Comparison of ENCODE assay signal across 13 mouse cellular contexts in the genomic region with DNA sequence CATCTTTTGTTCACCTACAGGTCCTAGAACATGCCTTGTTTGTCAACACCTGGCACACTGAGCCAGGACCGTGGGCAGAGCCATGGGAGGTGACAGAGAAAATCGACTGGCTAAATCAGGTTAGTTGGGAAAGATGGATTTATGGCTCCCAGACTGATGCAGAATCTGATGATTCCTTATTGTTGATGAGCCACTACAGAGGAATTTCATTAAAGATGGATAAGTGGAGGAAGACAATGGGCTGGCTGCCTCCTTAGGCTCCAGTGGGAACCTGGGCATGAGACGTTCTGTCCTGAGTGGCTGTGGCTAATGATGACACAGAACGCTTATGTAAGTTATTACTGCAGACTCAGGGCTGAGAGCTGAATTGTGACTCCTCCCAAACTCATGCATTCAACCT. TPM values are rescaled to one million over a fixed set of nuclear protein-coding genes. Genes with fewer than 3 reads are reported as not detected.
DNase-seq lines count a peak whose midpoint lies in the region; ATAC-seq and TF ChIP-seq lines count a peak whose summit lies in the region.
"Had no signal": no experiment of that assay in that cellular context is flagged by ENCODE, and none has a peak within 500 bp of the region (broad histone marks: within the 10 kb centered on the region; RNA-seq: fewer than 3 reads in every experiment).

No protein-coding gene starts in this region.

- no peak for ATAC-seq in heart, embryonic 16.5 days (replicated peaks; ENCODE audit: extremely low read depth, insufficient read depth, low FRiP score)
- ATAC-seq in liver, postnatal 0 days, result no peak
- no peak for ATAC-seq in liver, embryonic 12.5 days
- ATAC-seq in embryonic facial prominence, embryonic 15.5 days (ENCODE audit: insufficient number of reproducible peaks, low FRiP score, low TSS enrichment, low read depth), result no peak
- no peak for ATAC-seq in forebrain, embryonic 14.5 days

- H3K36me3 ChIP-seq in heart, embryonic 16.5 days (ENCODE audit: control insufficient read depth, insufficient read depth), result peaks cover 3% of the 10 kb centered on the region; the same call in 1 of the 2 replicates
- H3K36me3 ChIP-seq in liver, postnatal 0 days (replicated peaks; ENCODE audit: insufficient read depth, low read length), result no peaks in the 10 kb centered on the region
- H3K36me3 ChIP-seq in liver, embryonic 12.5 days, result no peaks in the 10 kb centered on the region
- no peaks in the 10 kb centered on the region for H3K36me3 ChIP-seq in embryonic facial prominence, embryonic 15.5 days
- H3K36me3 ChIP-seq in forebrain, embryonic 14.5 days (ENCODE audit: control insufficient read depth, insufficient read depth, low read length), result no peaks in the 10 kb centered on the region
- H3K36me3 ChIP-seq: G1E; hindbrain, embryonic 12.5 days; stomach, embryonic 15.5 days had no signal

- intact Hi-C loops in heart, postnatal 25 days (cut with DNase I), result no loop called here

- no peaks in the 10 kb centered on the region for H3K27me3 ChIP-seq in heart, embryonic 16.5 days (ENCODE audit: control insufficient read depth, insufficient read depth, low read length)
- H3K27me3 ChIP-seq in liver, postnatal 0 days (ENCODE audit: insufficient read depth, low read length), result no peaks in the 10 kb centered on the region
- H3K27me3 ChIP-seq in liver, embryonic 12.5 days (replicated peaks), result 0 out of 2 replicates have a peak, but pooled peaks cover 4% of the 10 kb centered on the region
- H3K27me3 ChIP-seq in embryonic facial prominence, embryonic 15.5 days, result no peaks in the 10 kb centered on the region
- no peaks in the 10 kb centered on the region for H3K27me3 ChIP-seq in forebrain, embryonic 14.5 days (replicated peaks; ENCODE audit: control insufficient read depth, insufficient read depth, low read length)
- H3K27me3 ChIP-seq: heart, embryonic 13.5 days; stomach, embryonic 15.5 days had no signal

- no peak for DNase-seq in heart, postnatal 25 days (ENCODE audit: low spot score)
- no peak for DNase-seq in liver, postnatal 0 days
- no peak for DNase-seq in forebrain, embryonic 14.5 days (ENCODE audit: low spot score)
- no peak for DNase-seq in frontal cortex, adult 2 months (ENCODE audit: extremely low spot score in 1 of 2, low spot score in 1 of 2)
- DNase-seq: retina, postnatal 1 day; thymus, postnatal 4 days had no signal

- no peak for TF ChIP-seq CTCF in liver, postnatal 0 days (IDR thresholded peaks at IDR 0.05; ENCODE audit: low read depth)

- no peak for TF ChIP-seq EP300 in liver, postnatal 0 days (IDR thresholded peaks at IDR 0.05; ENCODE audit: low read depth)

- peak overlapping the region; percentile 61 for H3K27ac ChIP-seq in heart, embryonic 16.5 days (ENCODE audit: low read length)
- peak overlapping the region; percentile 73 for H3K27ac ChIP-seq in liver, postnatal 0 days (ENCODE audit: low read depth)
- H3K27ac ChIP-seq in liver, embryonic 12.5 days, result no peak overlapping the region
- peak overlapping the region; percentile 77 for H3K27ac ChIP-seq in embryonic facial prominence, embryonic 15.5 days (replicated peaks)
- no peak overlapping the region for H3K27ac ChIP-seq in forebrain, embryonic 14.5 days (ENCODE audit: low read depth, low read length)
- H3K27ac ChIP-seq: heart, embryonic 13.5 days; hindbrain, embryonic 12.5 days had no signal

- H3K9me3 ChIP-seq in heart, embryonic 16.5 days (replicated peaks; ENCODE audit: control insufficient read depth, low read length), result peaks cover 8% of the 10 kb centered on the region
- peaks cover 9% of the 10 kb centered on the region; the same call in 1 of the 2 replicates for H3K9me3 ChIP-seq in liver, postnatal 0 days (ENCODE audit: low read length)
- H3K9me3 ChIP-seq in liver, embryonic 12.5 days (replicated peaks), result peaks cover 3% of the 10 kb centered on the region; the same call in 1 of the 2 replicates
- H3K9me3 ChIP-seq in embryonic facial prominence, embryonic 15.5 days (replicated peaks), result peaks cover 4% of the 10 kb centered on the region
- peaks cover 4% of the 10 kb centered on the region for H3K9me3 ChIP-seq in forebrain, embryonic 14.5 days (replicated peaks; ENCODE audit: control insufficient read depth, low read length)
- H3K9me3 ChIP-seq: stomach, embryonic 15.5 days had no signal

- no peak overlapping the region for H3K9ac ChIP-seq in heart, embryonic 16.5 days (ENCODE audit: low read length)
- H3K9ac ChIP-seq in liver, postnatal 0 days (replicated peaks), result no peak overlapping the region
- H3K9ac ChIP-seq in liver, embryonic 12.5 days, result no peak overlapping the region
- no peak overlapping the region for H3K9ac ChIP-seq in embryonic facial prominence, embryonic 15.5 days
- H3K9ac ChIP-seq in forebrain, embryonic 14.5 days (ENCODE audit: low read length), result no peak overlapping the region
- H3K9ac ChIP-seq: heart, embryonic 13.5 days; hindbrain, embryonic 12.5 days; stomach, embryonic 15.5 days had no signal

- whole genome bisulfite sequencing in heart, embryonic 16.5 days, result 70% methylated on average over 4 of the region's 4 CpGs
- 81% methylated on average over 4 of the region's 4 CpGs for WGBS in liver, postnatal 0 days (ENCODE audit: insufficient replicate concordance)
- 68% methylated on average over 4 of the region's 4 CpGs for WGBS in liver, embryonic 12.5 days (ENCODE audit: insufficient replicate concordance)
- 60% methylated on average over 4 of the region's 4 CpGs for WGBS in embryonic facial prominence, embryonic 15.5 days
- WGBS in forebrain, embryonic 14.5 days, result 56% methylated on average over 4 of the region's 4 CpGs

- H3K4me1 ChIP-seq in heart, embryonic 16.5 days (ENCODE audit: control insufficient read depth, insufficient read depth, low read length), result peaks cover 8% of the 10 kb centered on the region
- peaks cover 6% of the 10 kb centered on the region; the same call in 1 of the 2 replicates for H3K4me1 ChIP-seq in liver, postnatal 0 days (ENCODE audit: insufficient read depth)
- H3K4me1 ChIP-seq in liver, embryonic 12.5 days, result no peaks in the 10 kb centered on the region
- peaks cover 20% of the 10 kb centered on the region for H3K4me1 ChIP-seq in embryonic facial prominence, embryonic 15.5 days
- H3K4me1 ChIP-seq in forebrain, embryonic 14.5 days (ENCODE audit: control insufficient read depth, insufficient read depth, low read length), result peaks cover 10% of the 10 kb centered on the region

- H3K4me3 ChIP-seq in heart, embryonic 16.5 days (ENCODE audit: low read length), result no peak overlapping the region
- H3K4me3 ChIP-seq in liver, postnatal 0 days (ENCODE audit: low read depth, low read length), result no peak overlapping the region
- H3K4me3 ChIP-seq in liver, embryonic 12.5 days, result no peak overlapping the region
- no peak overlapping the region for H3K4me3 ChIP-seq in embryonic facial prominence, embryonic 15.5 days (replicated peaks)
- H3K4me3 ChIP-seq in forebrain, embryonic 14.5 days (ENCODE audit: low read depth, low read length), result no peak overlapping the region
- H3K4me3 ChIP-seq: heart, embryonic 13.5 days; hindbrain, embryonic 12.5 days; stomach, embryonic 15.5 days had no signal

- no peak overlapping the region for H3K4me2 ChIP-seq in heart, embryonic 16.5 days (ENCODE audit: low read depth, low read length)
- no peak overlapping the region for H3K4me2 ChIP-seq in liver, postnatal 0 days (ENCODE audit: low read depth, low read length)
- H3K4me2 ChIP-seq in liver, embryonic 12.5 days, result no peak overlapping the region
- H3K4me2 ChIP-seq in embryonic facial prominence, embryonic 15.5 days (replicated peaks), result no peak overlapping the region
- no peak overlapping the region for H3K4me2 ChIP-seq in forebrain, embryonic 14.5 days (ENCODE audit: low read length)
- H3K4me2 ChIP-seq: heart, embryonic 13.5 days; hindbrain, embryonic 12.5 days had no signal

RNA-seq across cellular contexts. Expression of a gene that starts 34.5 kb away (rescaled TPM):
- polyA plus RNA-seq in heart, embryonic 16.5 days (2015; fragmentation: Nextera tagmentation; extraction: Ambion mirVana), result 179 and 196 TPM in 2 replicates
- 100 to 1,000 TPM; 126 to 148 TPM for total RNA-seq in heart, postnatal 25 days (2021)
- 77.8 and 93.3 TPM in 2 replicates for polyA plus RNA-seq in liver, postnatal 0 days (2015; fragmentation: Nextera tagmentation; extraction: Ambion mirVana)
- 83.6 TPM in 2 replicates for polyA plus RNA-seq in liver, embryonic 12.5 days (2016; fragmentation: Nextera tagmentation; extraction: Ambion mirVana)
- polyA plus RNA-seq in embryonic facial prominence, embryonic 15.5 days (2015; fragmentation: Nextera tagmentation; extraction: Ambion mirVana), result 185 TPM in 2 replicates
- polyA plus RNA-seq in forebrain, embryonic 14.5 days (2014; fragmentation: Nextera tagmentation; extraction: Ambion mirVana), result 84.8 and 89.1 TPM in 2 replicates
- polyA plus RNA-seq in frontal cortex, adult 2 months (2012; rRNA removed), result 57.4 and 65.6 TPM in 2 replicates

Comparison
In these comparisons a context has a peak if more than half of its experiments do, and no peak if none do; other contexts are left out.
1. H3K27ac ChIP-seq: peak in heart, embryonic 16.5 days (single experiment), liver, postnatal 0 days (single experiment) and embryonic facial prominence, embryonic 15.5 days (single experiment); none in liver, embryonic 12.5 days (single experiment) and forebrain, embryonic 14.5 days (single experiment).